Mouse (Mus musculus) ZHBTc4 (cell line): ENCODE data around the gene Axin1.
A peak's percentile ranks its signal among the peaks of the same experiment; 100 is the strongest.

Source experiments
- DNase-seq: peaks from one replicate; pipeline ENCODE4 v3.0.0-alpha.2; 2011; ENCODE audit warnings: low read depth, low spot score

The Axin1 gene

GRCm38 (mm10) chr17:26187592-26187991, 49.1 kb downstream of the Axin1 start:
- no peak for DNase-seq

GRCm38 (mm10) chr17:26188091-26188805, 49.8 kb downstream of the Axin1 start:
- DNase-seq = no peak

GRCm38 (mm10) chr17:26191486-26191885, 53.0 kb downstream of the Axin1 start:
- DNase-seq = peak; percentile 38

- no peak for DNase-seq
Measured at GRCm38 (mm10) chr17:26192481-26193190, 54.1 kb downstream of the Axin1 start.

GRCm38 (mm10) chr17:26198892-26199291, 60.4 kb downstream of the Axin1 start, which contains the start of gene Pdia2:
Gene Pdia2 (minus strand): TSS chr17:26199087.
- DNase-seq = no peak

GRCm38 (mm10) chr17:26200831-26201705, 62.6 kb downstream of the Axin1 start:
- DNase-seq = peak; percentile 34

- no peak for DNase-seq
Measured at GRCm38 (mm10) chr17:26201998-26202397, 63.5 kb downstream of the Axin1 start.

- DNase-seq = no peak
Measured at GRCm38 (mm10) chr17:26202737-26203136, 64.2 kb downstream of the Axin1 start, which contains the start of gene Rgs11. Gene Rgs11 (plus strand): TSS chr17:26202951.

- peak; percentile 35 for DNase-seq
Measured at GRCm38 (mm10) chr17:26203321-26203811, 64.9 kb downstream of the Axin1 start.

- DNase-seq = no peak
Measured at GRCm38 (mm10) chr17:26204766-26205165, 66.3 kb downstream of the Axin1 start.

- DNase-seq = peak; percentile 35
Measured at GRCm38 (mm10) chr17:26206392-26206791, 67.9 kb downstream of the Axin1 start.

- DNase-seq = no peak
Measured at GRCm38 (mm10) chr17:26207686-26208085, 69.2 kb downstream of the Axin1 start, which contains the start of gene Arhgdig. Gene Arhgdig (minus strand): TSS chr17:26207786.

GRCm38 (mm10) chr17:26212241-26212640, 73.8 kb downstream of the Axin1 start:
- no peak for DNase-seq

- no peak for DNase-seq
Measured at GRCm38 (mm10) chr17:26212681-26213080, 74.2 kb downstream of the Axin1 start.

GRCm38 (mm10) chr17:26221508-26221907, 83.0 kb downstream of the Axin1 start:
- DNase-seq = no peak

- no peak for DNase-seq
Measured at GRCm38 (mm10) chr17:26225150-26225549, 86.7 kb downstream of the Axin1 start.

- no peak for DNase-seq
Measured at GRCm38 (mm10) chr17:26229776-26230175, 91.3 kb downstream of the Axin1 start.

GRCm38 (mm10) chr17:26231156-26231555, 92.7 kb downstream of the Axin1 start:
- DNase-seq = peak; percentile 51

- DNase-seq = peak; percentile 73
Measured at GRCm38 (mm10) chr17:26232863-26233262, 94.4 kb downstream of the Axin1 start.

GRCm38 (mm10) chr17:26234386-26234785, 95.9 kb downstream of the Axin1 start:
- DNase-seq = no peak

GRCm38 (mm10) chr17:26235077-26235815, 96.8 kb downstream of the Axin1 start:
- DNase-seq = no peak
